Mouse (Mus musculus): ENCODE data around the gene Plpp2. TPM values are rescaled to one million over a fixed set of nuclear protein-coding genes. Genes with fewer than 3 reads are reported as not detected.

Gene Plpp2
- 6.0 and 8.3 TPM in 2 replicates for polyA plus RNA-seq (2021; fragmentation: Nextera tagmentation)
- long read RNA-seq, experiment 1, transcript Plpp2-201 (6 exons, 1,654 nt) = major isoform, 10 of 13 reads
- long read RNA-seq, experiment 1, partial matches to known transcripts = 0 of 13 reads
- long read RNA-seq, experiment 1, other reads (novel, unspliced or antisense) = 1 of 13 reads
- long read RNA-seq, experiment 2, partial matches to known transcripts = 3 of 3 reads
- long read RNA-seq, experiment 2, other reads (novel, unspliced or antisense) = 0 of 3 reads

GRCm38 (mm10) chr10:79533126-79533911, at the start of gene Plpp2:
Plpp2 (minus strand) TSS chr10:79533796.

GRCm38 (mm10) chr10:79554330-79555237, 21.0 kb upstream of the Plpp2 start, which contains the start of gene Mier2:
Mier2 (minus strand) TSS chr10:79555199.

Other genes starting within 250 kb of the Plpp2 start
- not detected in 2 replicates for gene Vmn2r82, start 177.3 kb downstream of the Plpp2 start, polyA plus RNA-seq (2021; fragmentation: Nextera tagmentation)
- not detected in 2 replicates for gene Vmn2r83, start 65.1 kb downstream of the Plpp2 start, polyA plus RNA-seq (2021; fragmentation: Nextera tagmentation)
- 23.5 and 23.7 TPM in 2 replicates for gene Mier2, start 21.4 kb upstream of the Plpp2 start, polyA plus RNA-seq (2021; fragmentation: Nextera tagmentation)
- gene Theg, start 53.5 kb upstream of the Plpp2 start, polyA plus RNA-seq (2021; fragmentation: Nextera tagmentation) = 1.4 and 2.3 TPM in 2 replicates
- gene C2cd4c, start 80.2 kb upstream of the Plpp2 start, polyA plus RNA-seq (2021; fragmentation: Nextera tagmentation) = 0.83 and 1.3 TPM in 2 replicates
- gene Shc2, start 104.1 kb upstream of the Plpp2 start, polyA plus RNA-seq (2021; fragmentation: Nextera tagmentation) = 2.0 and 14.5 TPM in 2 replicates
- 0.27 and 0.31 TPM in 2 replicates for gene Odf3l2, start 111.9 kb upstream of the Plpp2 start, polyA plus RNA-seq (2021; fragmentation: Nextera tagmentation)
- gene Madcam1, start 130.8 kb upstream of the Plpp2 start, polyA plus RNA-seq (2021; fragmentation: Nextera tagmentation) = not detected in 2 replicates
- gene Tpgs1, start 135.6 kb upstream of the Plpp2 start, polyA plus RNA-seq (2021; fragmentation: Nextera tagmentation) = 153 and 198 TPM in 2 replicates
- 20.2 and 34.0 TPM in 2 replicates for gene Cdc34, start 148.4 kb upstream of the Plpp2 start, polyA plus RNA-seq (2021; fragmentation: Nextera tagmentation)
- 0.33 and 0.59 TPM in 2 replicates for gene Gzmm, start 155.2 kb upstream of the Plpp2 start, polyA plus RNA-seq (2021; fragmentation: Nextera tagmentation)
- gene Bsg, start 170.7 kb upstream of the Plpp2 start, polyA plus RNA-seq (2021; fragmentation: Nextera tagmentation) = 1,192 and 1,209 TPM in 2 replicates
- gene Hcn2, start 182.8 kb upstream of the Plpp2 start, polyA plus RNA-seq (2021; fragmentation: Nextera tagmentation) = 2.8 and 11.0 TPM in 2 replicates
- gene Polrmt, start 212.8 kb upstream of the Plpp2 start, polyA plus RNA-seq (2021; fragmentation: Nextera tagmentation) = 16.1 and 23.3 TPM in 2 replicates
- gene Fgf22, start 221.3 kb upstream of the Plpp2 start, polyA plus RNA-seq (2021; fragmentation: Nextera tagmentation) = 5.9 and 7.2 TPM in 2 replicates
- 8.2 and 82.8 TPM in 2 replicates for gene Rnf126, start 233.2 kb upstream of the Plpp2 start, polyA plus RNA-seq (2021; fragmentation: Nextera tagmentation)
- 1.2 and 1.8 TPM in 2 replicates for gene Fstl3, start 243.5 kb upstream of the Plpp2 start, polyA plus RNA-seq (2021; fragmentation: Nextera tagmentation)

Data from left cerebral cortex, adult 6 months (tissue).